Mouse (Mus musculus) brain, embryonic 14.5 days (tissue): ENCODE measurements at regions not wholly inside any gene's neighbourhood (a gene's known extent, or its start where the extent isn't known, plus 50 kb on each side); places are given as distances from the start of the nearest gene placed in this dataset.

Experiments used
- CTCF ChIP-seq: fragments of 200-500 bp; IDR thresholded peaks from 2 replicates; pipeline ENCODE4 v1.5.1; 2012; ENCODE audit warnings: inconsistent platforms, mild to moderate bottlenecking, moderate library complexity, borderline replicate concordance; ENCODE audit not compliant: insufficient read depth, insufficient read length; ENCODE audit errors: extremely low read depth
- POLR2A ChIP-seq: fragments of 200-500 bp; IDR thresholded peaks from 2 replicates; pipeline ENCODE4 v1.6.1; 2012; ENCODE audit warnings: mild to moderate bottlenecking, inconsistent platforms, borderline replicate concordance; ENCODE audit not compliant: poor library complexity, insufficient read depth, insufficient read length, severe bottlenecking; ENCODE audit errors: extremely low read depth

DNA sequence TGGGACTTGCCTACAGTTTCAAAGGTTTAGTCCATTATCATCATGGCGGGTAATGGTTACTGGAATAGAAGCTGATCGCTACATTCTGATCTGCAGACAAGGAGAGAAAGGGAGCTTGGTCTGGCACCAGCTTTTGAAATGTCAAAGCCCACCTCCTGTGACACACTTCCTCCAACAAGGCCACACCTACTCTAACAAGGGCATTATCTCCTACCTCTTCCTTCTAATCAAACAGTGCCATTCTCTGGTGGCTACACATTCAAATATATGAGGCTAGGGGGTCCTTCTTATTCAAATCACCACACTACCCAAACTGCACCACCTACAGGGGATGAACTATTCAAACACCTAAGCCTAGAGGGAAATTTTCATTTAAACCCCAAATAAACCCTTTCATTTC, 81.9 kb upstream of the Tle4 start:
- TF ChIP-seq POLR2A (no peak), CTCF (no peak)
